Mouse (Mus musculus) midbrain, embryonic 15.5 days (tissue): Measurements from ENCODE around the gene Pphln1. TPM values are rescaled to one million over a fixed set of nuclear protein-coding genes. Genes with fewer than 3 reads are reported as not detected.

Source experiments
- ATAC-seq: fragments of 200-750 bp; cut with Nextera tagmentation; replicated peaks from 2 replicates; pipeline ENCODE4 v1.8.0; 2017; ENCODE audit warnings: moderate TSS enrichment
- H3K27ac ChIP-seq: fragments of 300-500 bp; sonication (generic); 2 replicates; pipeline ENCODE4 v1.5.1; 2015; ENCODE audit warnings: mild to moderate bottlenecking, inconsistent platforms
- H3K27me3 ChIP-seq: fragments of 300-500 bp; sonication (generic); replicated peaks from 2 replicates; pipeline ENCODE4 v1.6.1; 2015; ENCODE audit warnings: inconsistent platforms
- H3K36me3 ChIP-seq: fragments of 300-500 bp; sonication (generic); replicated peaks from 2 replicates; pipeline ENCODE4 v1.6.1; 2015; ENCODE audit warnings: inconsistent platforms
- H3K4me1 ChIP-seq: fragments of 300-500 bp; sonication (generic); 2 replicates; pipeline ENCODE4 v1.6.1; 2015; ENCODE audit warnings: inconsistent platforms
- H3K4me2 ChIP-seq: fragments of 300-500 bp; sonication (generic); 2 replicates; pipeline ENCODE4 v1.6.1; 2015; ENCODE audit warnings: inconsistent platforms, mild to moderate bottlenecking, moderate library complexity
- H3K4me3 ChIP-seq: fragments of 300-500 bp; sonication (generic); 2 replicates; pipeline ENCODE4 v1.5.1; 2015; ENCODE audit warnings: mild to moderate bottlenecking, inconsistent platforms
- H3K9ac ChIP-seq: fragments of 300-500 bp; sonication (generic); 2 replicates; pipeline ENCODE4 v1.6.1; 2015; ENCODE audit warnings: mild to moderate bottlenecking, inconsistent platforms
- H3K9me3 ChIP-seq: fragments of 300-500 bp; sonication (generic); 2 replicates; pipeline ENCODE4 v1.6.1; 2016; ENCODE audit warnings: inconsistent platforms
- WGBS: fragments of 180-500 bp; shearing (Covaris S2); methylation state at CpG from one replicate; pipeline ENCODE4 v1.1.7; 2015; ENCODE audit warnings: mixed read lengths; 5-methylcytosine and 5-hydroxymethylcytosine counted together
- polyA plus RNA-seq: library from polyadenylated mRNA; unstranded; fragments of >200 nt; fragmentation: Nextera tagmentation; extraction: Ambion mirVana; gene quantifications from 2 replicates; pipeline ENCODE4 v1.2.1, GENCODE M21; 2015

Pphln1 gene
- polyA plus RNA-seq, 1 experiment from 2014 or later, result 42.1 TPM

DNA sequence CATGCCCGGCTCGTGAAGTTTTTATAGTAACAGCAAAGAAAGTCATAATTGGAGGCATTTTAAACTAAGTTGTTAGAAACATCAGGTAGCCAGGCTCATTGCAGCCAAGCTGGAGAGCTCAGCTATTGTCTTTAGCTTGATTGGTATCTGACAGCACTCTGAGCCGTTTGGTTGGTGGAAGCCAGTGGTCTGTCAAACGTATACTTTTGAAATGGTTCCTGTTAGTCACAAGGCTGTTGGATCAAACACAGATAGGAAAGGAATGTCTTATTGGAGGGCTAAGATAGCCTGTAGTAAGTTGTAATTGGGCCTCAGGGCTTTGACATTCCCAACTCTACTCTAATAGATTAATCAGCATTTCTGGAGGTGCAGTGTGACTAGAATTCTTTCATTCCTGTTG is 3.3 kb downstream of the Pphln1 start:
- 83% methylated on average over 4 of the region's 4 CpGs for WGBS
- Histone ChIP-seq H3K4me2 (no peak overlapping the region), H3K4me1 (peaks cover 36% of the 10 kb centered on the region)

DNA sequence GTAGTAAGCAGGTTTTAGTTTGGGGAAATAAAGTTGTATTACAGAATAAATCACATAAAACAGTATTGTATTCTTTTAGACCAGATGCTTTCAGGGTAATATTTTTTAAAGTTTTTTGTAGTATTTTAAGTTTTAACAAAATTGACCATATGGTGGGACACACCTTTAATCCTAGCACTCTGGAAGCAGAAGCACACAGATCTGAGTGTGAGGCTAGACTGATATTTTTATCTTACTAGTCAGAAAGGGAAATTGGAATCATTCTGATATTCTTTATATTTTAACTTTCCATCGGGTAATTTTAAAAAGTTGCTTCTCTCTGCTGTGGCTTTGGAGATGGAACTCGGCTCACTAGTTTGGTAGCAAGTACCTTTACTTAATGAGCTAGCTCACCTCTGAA is 4.6 kb downstream of the Pphln1 start:
- H3K9me3 ChIP-seq, result no peaks in the 10 kb centered on the region
- H3K4me3 ChIP-seq, result no peak overlapping the region
- no peak for ATAC-seq
- H3K4me2 ChIP-seq, result no peak overlapping the region
- H3K36me3 ChIP-seq, result no peaks in the 10 kb centered on the region
- WGBS, result 98% methylated on average over 2 of the region's 2 CpGs
- H3K27ac ChIP-seq, result no peak overlapping the region
- no peak overlapping the region for H3K9ac ChIP-seq
- H3K27me3 ChIP-seq, result no peaks in the 10 kb centered on the region
- peaks cover 26% of the 10 kb centered on the region for H3K4me1 ChIP-seq

More for the DNA sequence above, 3.3 kb downstream of the Pphln1 start:
- Histone ChIP-seq H3K27ac (no peak overlapping the region), H3K4me3 (no peak overlapping the region), H3K9me3 (no peaks in the 10 kb centered on the region), H3K9ac (no peak overlapping the region), H3K27me3 (no peaks in the 10 kb centered on the region), H3K36me3 (no peaks in the 10 kb centered on the region)
- ATAC-seq, result no peak

DNA sequence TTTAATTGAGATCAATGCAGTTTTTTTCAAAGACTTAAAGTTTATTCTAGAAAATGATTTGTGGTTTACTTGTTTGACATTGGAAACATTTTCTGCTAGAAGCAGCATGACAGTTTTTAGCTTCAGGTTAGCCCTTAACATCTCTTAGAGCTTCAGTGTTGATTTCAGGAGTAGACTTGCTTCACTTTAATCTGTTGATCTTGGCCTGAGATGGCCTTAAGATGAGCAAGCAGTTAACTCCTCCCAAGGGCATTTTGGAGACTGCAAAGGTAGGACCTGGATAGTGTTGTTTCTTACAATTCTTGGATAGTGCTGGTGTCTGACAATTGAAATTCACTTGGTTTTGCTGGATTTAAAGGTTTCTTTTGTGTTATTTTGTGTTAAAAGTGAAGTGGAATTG is 6.7 kb downstream of the Pphln1 start:
- Histone ChIP-seq H3K9me3 (no peaks in the 10 kb centered on the region), H3K4me1 (peaks cover 13% of the 10 kb centered on the region), H3K27me3 (no peaks in the 10 kb centered on the region), H3K27ac (no peak overlapping the region), H3K36me3 (no peaks in the 10 kb centered on the region), H3K9ac (no peak overlapping the region), H3K4me2 (no peak overlapping the region), H3K4me3 (no peak overlapping the region)
- no peak for ATAC-seq

DNA sequence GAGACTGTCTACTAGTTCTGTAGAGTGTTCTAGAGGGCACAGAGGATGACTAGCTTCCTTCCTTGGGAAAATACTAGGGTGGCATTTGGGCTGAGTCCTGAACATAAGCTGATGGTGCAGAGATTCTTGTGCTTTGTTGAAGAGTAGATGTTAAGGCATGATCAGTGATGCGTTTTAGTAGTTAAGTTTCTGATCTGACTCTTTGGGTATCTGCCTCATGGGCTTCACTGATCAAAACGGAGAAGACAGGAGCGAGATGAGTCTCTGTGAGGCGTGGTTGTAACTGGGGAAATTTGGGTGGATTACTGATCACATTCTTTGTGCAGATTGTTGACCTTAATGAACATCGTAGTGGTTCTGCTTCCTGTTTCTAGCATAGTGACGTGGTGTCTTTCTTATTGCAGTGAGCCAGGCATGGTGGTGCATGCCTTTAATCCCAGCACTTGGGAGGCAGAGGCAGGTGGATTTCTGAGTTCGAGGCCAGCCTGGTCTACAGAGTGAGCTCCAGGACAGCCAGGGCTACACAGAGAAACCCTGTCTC is 7.4 kb downstream of the Pphln1 start:
- Histone ChIP-seq H3K27me3 (no peaks in the 10 kb centered on the region), H3K36me3 (no peaks in the 10 kb centered on the region), H3K27ac (no peak overlapping the region), H3K9ac (no peak overlapping the region), H3K9me3 (no peaks in the 10 kb centered on the region), H3K4me2 (no peak overlapping the region), H3K4me3 (no peak overlapping the region), H3K4me1 (peaks cover 8% of the 10 kb centered on the region)
- ATAC-seq, result no peak
- WGBS, result 95% methylated on average over 7 of the region's 7 CpGs

DNA sequence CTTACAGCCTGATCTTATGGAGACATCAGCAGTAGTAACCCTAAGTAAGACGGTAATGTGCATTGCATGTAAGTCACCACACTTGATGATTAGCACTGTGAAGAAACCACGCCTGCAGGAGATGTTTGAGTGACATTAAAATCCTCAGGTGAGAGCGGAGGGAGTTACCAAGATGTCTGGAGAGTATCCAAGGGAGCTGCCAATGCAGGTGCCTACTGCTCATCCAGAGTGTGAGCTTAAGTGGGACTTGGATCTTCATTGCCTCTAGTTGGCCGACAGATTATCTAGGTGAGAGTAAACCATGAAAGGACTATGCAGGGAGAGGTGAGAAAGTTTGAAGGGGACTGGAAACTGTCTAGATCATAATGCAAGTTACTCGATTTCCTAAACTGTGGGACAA is 8.3 kb downstream of the Pphln1 start:
- no peaks in the 10 kb centered on the region for H3K36me3 ChIP-seq
- no peak for ATAC-seq
- no peak overlapping the region for H3K9ac ChIP-seq
- WGBS, result 96% methylated on average over 5 of the region's 5 CpGs
- no peaks in the 10 kb centered on the region for H3K9me3 ChIP-seq
- H3K4me1 ChIP-seq, result peaks cover 4% of the 10 kb centered on the region; the same call in 1 of the 2 replicates
- H3K27ac ChIP-seq, result no peak overlapping the region
- H3K4me3 ChIP-seq, result no peak overlapping the region
- no peak overlapping the region for H3K4me2 ChIP-seq
- H3K27me3 ChIP-seq, result no peaks in the 10 kb centered on the region

DNA sequence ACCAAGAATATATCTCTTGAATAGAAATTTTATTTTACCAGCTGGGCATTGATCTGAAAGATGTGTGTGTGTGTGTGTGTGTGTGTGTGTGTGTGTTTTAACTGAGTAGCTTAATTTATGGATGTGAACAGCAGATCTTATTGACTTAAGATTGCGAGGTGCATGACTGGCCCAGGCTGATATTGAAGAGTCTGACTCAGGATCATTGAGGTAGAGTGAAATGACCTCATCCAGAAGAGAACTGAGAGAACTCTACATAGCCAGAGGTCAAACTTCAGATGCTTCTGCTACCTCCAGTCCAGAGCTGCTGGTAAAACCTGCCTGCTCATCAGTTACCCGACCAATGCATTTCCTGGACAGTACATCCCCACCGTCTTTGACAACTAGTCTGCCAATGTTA is 14.3 kb downstream of the Pphln1 start:
- 97% methylated on average over 3 of the region's 3 CpGs for WGBS
- Histone ChIP-seq H3K4me2 (no peak overlapping the region), H3K27ac (no peak overlapping the region), H3K9ac (no peak overlapping the region), H3K4me1 (no peaks in the 10 kb centered on the region), H3K4me3 (no peak overlapping the region), H3K36me3 (0 out of 2 replicates have a peak, but pooled peaks cover 5% of the 10 kb centered on the region), H3K27me3 (no peaks in the 10 kb centered on the region), H3K9me3 (no peaks in the 10 kb centered on the region)
- ATAC-seq, result no peak

DNA sequence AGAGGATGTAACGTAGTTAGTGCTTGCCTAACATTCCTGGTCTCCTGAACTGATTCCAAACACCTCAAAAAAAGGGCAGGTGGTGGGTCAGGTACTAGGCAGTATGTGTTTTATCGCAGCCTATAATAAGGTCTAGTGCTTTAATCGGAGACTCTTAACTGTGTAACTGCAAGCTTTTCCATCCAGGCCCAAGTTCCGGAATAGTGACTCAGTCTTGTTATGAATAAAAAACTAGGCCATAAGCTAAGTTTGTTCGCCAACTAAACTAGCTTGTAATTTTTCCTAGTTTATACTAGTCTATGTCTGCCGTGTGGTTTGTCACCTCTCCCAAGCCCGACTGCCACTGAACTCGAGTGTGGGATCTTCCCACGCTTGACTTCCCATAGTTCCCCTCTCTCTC is 16.3 kb downstream of the Pphln1 start:
- Histone ChIP-seq H3K9me3 (no peaks in the 10 kb centered on the region), H3K36me3 (0 out of 2 replicates have a peak, but pooled peaks cover 5% of the 10 kb centered on the region), H3K4me1 (no peaks in the 10 kb centered on the region), H3K27me3 (no peaks in the 10 kb centered on the region), H3K4me2 (no peak overlapping the region), H3K9ac (no peak overlapping the region), H3K4me3 (no peak overlapping the region), H3K27ac (no peak overlapping the region)
- 94% methylated on average over 9 of the region's 9 CpGs for WGBS
- ATAC-seq, result no peak

DNA sequence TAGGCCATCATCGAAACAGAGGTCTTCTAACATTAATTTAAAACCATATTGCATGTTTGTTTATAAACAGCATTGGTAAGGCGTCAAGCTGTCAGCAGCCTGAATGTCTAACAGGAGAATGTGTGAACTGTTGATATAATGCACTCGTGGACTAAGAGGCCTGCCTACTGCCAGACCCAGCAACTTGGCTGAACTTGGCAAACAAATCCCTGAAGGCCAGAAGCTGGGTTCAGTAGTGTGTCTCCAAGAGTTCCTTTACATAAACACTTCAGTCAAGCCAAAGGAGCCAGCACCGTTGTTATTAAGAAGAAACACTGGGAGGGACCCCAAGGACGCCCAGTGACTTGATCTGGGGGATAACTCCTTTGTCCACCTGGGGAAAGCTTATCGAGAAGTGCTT is 18.1 kb downstream of the Pphln1 start:
- Histone ChIP-seq H3K9ac (no peak overlapping the region), H3K36me3 (0 out of 2 replicates have a peak, but pooled peaks cover 5% of the 10 kb centered on the region), H3K27me3 (no peaks in the 10 kb centered on the region), H3K9me3 (no peaks in the 10 kb centered on the region), H3K4me3 (no peak overlapping the region), H3K27ac (no peak overlapping the region), H3K4me1 (no peaks in the 10 kb centered on the region), H3K4me2 (no peak overlapping the region)
- no peak for ATAC-seq
- 87% methylated on average over 6 of the region's 6 CpGs for WGBS

DNA sequence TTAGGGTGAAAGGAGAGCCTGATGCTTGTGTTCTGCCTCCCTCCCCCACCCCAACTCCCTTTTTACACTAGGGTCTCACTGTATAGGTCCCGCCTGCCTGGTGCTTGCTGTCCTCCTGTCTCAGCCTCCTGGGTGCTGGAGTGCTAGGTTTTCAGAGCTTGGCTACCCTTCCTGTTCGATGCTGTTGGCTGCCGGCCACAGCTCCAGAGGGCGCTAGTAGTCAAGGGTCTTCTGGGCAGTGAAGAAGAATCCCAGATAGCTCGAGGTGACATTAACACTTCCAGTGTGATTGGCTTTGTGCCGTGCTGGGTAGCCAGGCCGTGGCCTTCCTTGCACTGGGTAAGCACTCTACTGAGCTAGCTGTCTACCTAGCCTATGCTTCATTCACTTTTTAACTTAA is 22.4 kb downstream of the Pphln1 start:
- Histone ChIP-seq H3K36me3 (0 out of 2 replicates have a peak, but pooled peaks cover 4% of the 10 kb centered on the region), H3K4me2 (no peak overlapping the region), H3K9ac (no peak overlapping the region), H3K4me3 (no peak overlapping the region), H3K27me3 (no peaks in the 10 kb centered on the region), H3K4me1 (no peaks in the 10 kb centered on the region), H3K27ac (no peak overlapping the region), H3K9me3 (no peaks in the 10 kb centered on the region)
- ATAC-seq, result no peak
- 94% methylated on average over 7 of the region's 7 CpGs for WGBS

DNA sequence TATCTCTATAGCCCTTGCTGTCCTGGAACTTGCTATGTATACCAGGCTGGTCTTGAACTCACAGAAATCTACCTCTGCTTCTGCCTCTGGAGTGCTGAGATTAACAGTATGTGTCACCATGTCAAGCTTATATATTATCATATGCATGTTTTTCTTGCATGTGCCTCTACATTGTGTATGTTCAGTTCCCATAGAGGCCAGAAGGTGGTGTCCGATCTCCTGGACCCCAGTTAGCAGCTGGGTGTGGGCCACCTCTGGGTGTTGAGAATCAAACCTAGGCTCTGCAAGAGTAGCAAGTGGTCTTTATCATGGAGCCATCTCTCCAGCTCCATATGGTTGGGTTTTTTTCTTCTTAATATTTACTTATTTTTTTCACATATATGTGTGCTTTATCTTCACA is 24.4 kb downstream of the Pphln1 start:
- Histone ChIP-seq H3K4me3 (no peak overlapping the region), H3K9ac (no peak overlapping the region), H3K4me2 (no peak overlapping the region), H3K36me3 (0 out of 2 replicates have a peak, but pooled peaks cover 4% of the 10 kb centered on the region), H3K4me1 (no peaks in the 10 kb centered on the region), H3K27ac (no peak overlapping the region), H3K9me3 (no peaks in the 10 kb centered on the region), H3K27me3 (no peaks in the 10 kb centered on the region)
- ATAC-seq, result no peak
- 93% methylated on average over 1 of the region's 1 CpGs for WGBS

DNA sequence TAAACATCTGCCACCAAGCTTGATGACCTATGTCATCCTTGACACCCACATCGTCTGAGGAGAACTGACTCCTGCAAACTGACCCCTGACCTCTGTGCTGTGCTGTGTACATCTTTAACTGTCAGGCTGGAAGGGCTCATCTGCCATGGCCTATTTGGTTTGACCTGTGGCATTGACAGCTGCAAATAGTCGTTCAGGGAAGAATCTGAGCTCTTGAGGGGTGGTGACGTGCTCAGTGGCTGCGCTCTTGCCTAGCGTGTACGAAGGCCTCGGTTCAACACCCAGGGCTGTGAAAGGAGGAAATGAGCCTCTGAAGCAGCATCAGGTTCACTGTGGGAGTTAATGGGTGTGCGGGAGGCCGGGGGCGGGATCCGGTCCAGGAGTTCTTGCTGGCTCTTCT is 35.7 kb downstream of the Pphln1 start:
- ATAC-seq, result no peak
- 0 out of 2 replicates have a peak, but pooled peaks cover 1% of the 10 kb centered on the region for H3K36me3 ChIP-seq
- no peaks in the 10 kb centered on the region for H3K27me3 ChIP-seq
- H3K9ac ChIP-seq, result no peak overlapping the region
- H3K4me1 ChIP-seq, result no peaks in the 10 kb centered on the region
- no peak overlapping the region for H3K27ac ChIP-seq
- no peak overlapping the region for H3K4me3 ChIP-seq
- no peaks in the 10 kb centered on the region for H3K9me3 ChIP-seq
- 73% methylated on average over 11 of the region's 11 CpGs for WGBS
- no peak overlapping the region for H3K4me2 ChIP-seq

DNA sequence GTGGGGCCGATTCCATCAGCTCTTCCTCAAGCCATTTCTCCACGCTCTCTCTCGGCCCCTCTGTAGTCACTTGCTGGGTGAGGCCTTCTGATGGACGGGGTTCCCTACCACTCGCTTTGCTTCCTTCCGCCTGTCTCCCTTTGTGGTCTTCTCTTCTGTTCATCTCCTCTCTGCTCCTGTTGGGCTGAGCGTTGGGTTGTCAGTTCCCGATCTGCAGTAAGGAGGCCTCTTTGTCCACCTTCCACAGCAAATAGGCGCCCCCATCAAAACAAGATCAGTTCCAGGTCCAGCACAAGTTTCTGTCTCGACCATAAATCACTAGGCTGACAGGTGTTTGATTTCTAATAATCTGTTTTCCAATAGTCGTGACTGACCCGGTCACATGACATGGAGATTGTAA is 37.8 kb downstream of the Pphln1 start:
- H3K4me1 ChIP-seq, result no peaks in the 10 kb centered on the region
- no peak overlapping the region for H3K27ac ChIP-seq
- H3K9ac ChIP-seq, result no peak overlapping the region
- no peaks in the 10 kb centered on the region for H3K9me3 ChIP-seq
- ATAC-seq, result no peak
- WGBS, result 94% methylated on average over 12 of the region's 12 CpGs
- H3K4me2 ChIP-seq, result no peak overlapping the region
- no peak overlapping the region for H3K4me3 ChIP-seq
- no peaks in the 10 kb centered on the region for H3K27me3 ChIP-seq
- H3K36me3 ChIP-seq, result no peaks in the 10 kb centered on the region

DNA sequence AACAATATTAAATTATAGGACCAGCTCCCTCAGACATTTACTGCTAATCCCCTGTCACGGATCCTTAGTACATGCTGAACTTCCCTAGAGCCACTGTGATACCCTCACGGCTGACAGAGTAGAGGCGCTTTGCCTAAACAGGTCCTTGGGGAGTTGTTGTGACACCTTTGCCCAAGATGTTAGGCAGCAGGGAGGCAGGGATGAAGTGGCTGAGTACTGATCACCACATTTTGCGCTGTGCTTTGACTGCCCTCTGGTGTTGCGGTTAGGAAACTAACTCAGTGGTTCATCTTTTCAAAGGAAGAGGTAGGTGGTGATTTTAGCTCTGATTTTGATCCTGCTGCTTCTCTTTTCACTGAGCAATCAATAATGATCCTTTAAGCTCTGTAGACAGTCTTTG is 40.5 kb downstream of the Pphln1 start:
- no peaks in the 10 kb centered on the region for H3K4me1 ChIP-seq
- H3K4me3 ChIP-seq, result no peak overlapping the region
- no peak overlapping the region for H3K4me2 ChIP-seq
- H3K36me3 ChIP-seq, result peaks cover 10% of the 10 kb centered on the region
- no peak overlapping the region for H3K27ac ChIP-seq
- no peaks in the 10 kb centered on the region for H3K27me3 ChIP-seq
- 0 out of 2 replicates have a peak, but pooled peaks have one; percentile 39 for ATAC-seq
- no peaks in the 10 kb centered on the region for H3K9me3 ChIP-seq
- H3K9ac ChIP-seq, result no peak overlapping the region
- WGBS, result 36% methylated on average over 5 of the region's 5 CpGs
